Mouse (Mus musculus): Measurements from ENCODE around the gene Ppa2. TPM values are rescaled to one million over a fixed set of nuclear protein-coding genes. Genes with fewer than 3 reads are reported as not detected.

The Ppa2 gene
- total RNA-seq, 4 experiments from 2014 or later, result 48.2 to 61.3 (median 57.4) TPM

DNA sequence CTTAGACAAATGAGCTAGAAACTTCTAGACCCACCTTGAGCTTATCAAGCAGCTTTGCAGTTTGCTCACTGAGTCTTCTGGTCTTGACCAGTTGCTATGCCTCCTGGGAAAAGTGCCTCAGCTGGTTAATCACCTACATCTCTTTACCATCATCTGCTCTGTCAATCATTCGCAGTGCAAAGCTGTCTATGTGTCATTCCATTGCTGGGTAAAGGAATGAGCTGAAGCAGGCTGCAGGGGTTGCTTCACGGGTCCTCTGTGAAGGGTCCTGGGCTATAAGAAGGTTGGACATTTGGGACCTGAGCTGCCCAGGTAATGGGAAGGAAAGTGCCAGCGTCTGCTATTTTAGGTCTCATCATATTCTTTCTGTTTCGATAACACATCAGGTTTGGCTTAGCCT, 93.9 kb downstream of the Ppa2 start:
- DNase-seq, result no peak

DNA sequence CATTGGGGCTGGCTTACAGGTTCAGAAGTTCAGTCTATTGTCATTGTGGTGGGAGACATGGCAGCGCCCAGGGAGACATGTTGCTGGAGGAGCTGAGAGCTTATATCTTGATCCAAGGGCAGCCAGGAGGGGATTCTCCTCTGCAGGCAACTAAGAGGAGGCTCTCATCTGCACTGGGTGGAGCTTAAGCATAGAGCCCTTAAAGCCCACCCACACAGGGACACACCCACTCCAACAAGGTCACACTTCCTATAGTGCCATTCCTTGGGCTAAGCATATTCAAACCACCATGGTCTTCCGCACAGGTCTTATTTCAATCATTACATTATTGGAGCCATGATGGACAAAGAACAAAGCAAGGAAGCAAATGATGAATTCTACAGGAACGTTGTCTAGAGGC, 95.7 kb downstream of the Ppa2 start:
- no peak for DNase-seq

DNA sequence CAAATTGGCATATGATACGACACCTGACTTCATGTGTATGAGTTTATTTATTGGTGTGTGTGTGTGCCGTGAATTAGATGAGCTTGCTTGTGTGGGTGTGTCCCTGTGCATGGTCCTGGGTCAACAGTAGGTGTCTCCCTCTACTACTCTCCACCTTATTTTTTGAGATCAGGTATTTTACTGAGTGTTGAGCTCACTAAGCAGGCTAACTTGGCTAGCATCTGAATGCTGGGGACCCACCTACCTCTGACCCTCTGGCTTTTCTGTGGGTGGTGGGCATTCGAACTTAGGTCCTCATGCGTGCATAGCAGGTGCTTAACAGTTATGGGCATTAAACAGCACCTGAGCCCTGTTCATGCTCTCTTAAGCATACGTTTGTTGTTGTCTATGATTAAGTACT, 96.3 kb downstream of the Ppa2 start:
- DNase-seq, result no peak

DNA sequence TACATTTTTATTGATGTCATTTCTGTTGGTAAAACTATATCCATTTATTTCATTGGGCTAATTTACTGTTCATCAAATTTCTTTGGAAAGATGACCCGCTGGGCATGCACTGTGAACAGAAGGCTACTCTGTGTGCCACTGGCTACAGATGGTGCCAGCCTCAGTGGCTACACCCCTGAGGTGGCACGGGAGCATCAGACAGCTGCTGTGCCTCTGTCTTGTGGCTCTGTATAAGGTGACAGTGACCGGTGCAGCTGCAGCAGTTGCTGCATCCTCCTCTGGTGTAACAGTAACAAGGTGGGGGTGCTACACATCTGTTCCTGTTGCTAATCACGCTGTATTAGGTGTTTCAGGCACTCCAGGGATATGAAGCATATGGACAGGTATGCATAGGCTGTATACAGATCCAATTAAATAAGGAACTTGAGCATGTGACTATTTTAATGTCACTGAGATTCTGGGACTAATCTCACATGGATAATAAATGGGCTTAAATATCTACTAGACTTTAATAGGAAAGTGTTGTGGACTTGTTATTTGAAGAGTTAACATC, 101.3 kb downstream of the Ppa2 start:
- DNase-seq, result no peak

DNA sequence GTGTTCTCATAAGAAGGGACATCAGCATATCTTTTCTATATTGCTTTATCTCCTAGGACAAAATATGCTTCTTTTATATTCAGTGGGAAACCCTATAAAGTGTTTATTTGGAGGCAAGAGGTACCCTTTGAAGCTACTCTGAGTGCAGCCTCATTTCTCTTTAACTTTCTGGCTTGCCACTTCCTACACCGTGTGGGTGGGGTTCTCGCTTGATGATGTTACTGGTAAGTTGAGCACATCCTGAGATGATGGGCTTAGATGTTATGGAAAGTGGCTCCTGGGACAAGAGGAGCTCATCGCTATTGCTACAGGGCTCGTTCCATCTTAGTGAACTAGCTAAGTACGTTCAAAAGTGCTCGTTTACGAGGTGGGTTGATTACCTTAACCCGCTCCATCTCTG, 101.9 kb downstream of the Ppa2 start:
- DNase-seq, result no peak

DNA sequence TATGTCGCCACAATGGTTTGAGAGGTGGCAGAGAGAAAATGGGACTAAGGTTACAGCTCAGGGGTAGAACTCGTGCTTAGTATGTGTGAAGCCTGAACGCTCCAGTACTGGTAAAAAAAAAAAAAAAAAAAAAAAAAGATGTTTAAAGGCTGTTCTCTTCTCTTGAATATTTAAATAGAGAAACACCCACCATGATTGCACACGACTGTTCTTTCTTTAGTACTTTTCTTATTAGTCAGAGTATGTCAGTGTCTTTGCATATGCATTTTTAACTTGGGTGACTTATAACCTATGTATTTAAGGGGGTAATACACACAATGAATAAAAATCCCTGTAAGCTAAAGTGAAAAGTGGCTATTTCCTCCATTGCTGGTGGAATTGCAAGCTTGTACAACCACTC, 104.8 kb downstream of the Ppa2 start:
- no peak for DNase-seq

DNA sequence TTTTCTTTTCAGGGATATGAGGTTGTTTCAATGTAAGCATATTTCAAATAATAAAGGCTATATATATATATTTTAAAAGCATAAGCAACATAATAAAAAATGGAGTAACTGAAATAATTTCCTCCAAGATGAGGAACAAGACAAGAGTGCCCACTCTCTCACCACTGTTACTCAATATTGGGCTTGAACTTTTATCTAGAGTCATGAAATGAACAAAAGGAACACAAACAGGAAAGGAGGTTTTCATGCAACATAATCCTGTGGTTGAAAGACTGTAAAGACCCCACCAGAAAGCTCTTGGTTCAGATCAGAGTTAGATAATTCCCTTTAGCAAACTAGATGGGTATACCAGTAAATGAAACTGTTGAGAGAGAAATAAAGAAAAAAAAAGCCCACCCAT, 113.2 kb downstream of the Ppa2 start:
- DNase-seq, result no peak

Other genes starting within 250 kb of the Ppa2 start
- gene Ints12, start 218.3 kb upstream of the Ppa2 start, total RNA-seq (2022), result 10 to 100 TPM; 10.7 to 17.2 (median 16.7) TPM
- 10 to 100 TPM; 12.6 to 14.0 (median 13.4) TPM for gene Gstcd, start 218.1 kb upstream of the Ppa2 start, total RNA-seq (2022)
- gene Arhgef38, start 75.2 kb upstream of the Ppa2 start, total RNA-seq (2022), result not detected
- 10 to 100 TPM; 27.6 to 77.3 (median 50.2) TPM for gene Tet2, start 235.0 kb downstream of the Ppa2 start, total RNA-seq (2022)